Mouse (Mus musculus): Measurements from ENCODE around the gene Adamts8. TPM values are rescaled to one million over a fixed set of nuclear protein-coding genes. Genes with fewer than 3 reads are reported as not detected.

The Adamts8 gene
- polyA plus RNA-seq, 1 experiment, result 0.57 TPM

GRCm38 (mm10) chr9:31010749-31011148 is 68.4 kb downstream of the Adamts8 start:
- Histone ChIP-seq H3K4me1 (replicated peaks; ENCODE audit: control insufficient read depth, insufficient read depth, low read length) (no peaks in the 10 kb centered on the region), H3K27me3 (ENCODE audit: control insufficient read depth, insufficient read depth, low read length) (no peaks in the 10 kb centered on the region), H3K27ac (ENCODE audit: control insufficient read depth, insufficient read depth, low read length) (no peak overlapping the region), H3K36me3 (ENCODE audit: control insufficient read depth, insufficient read depth, low read length) (no peaks in the 10 kb centered on the region), H3K4me3 (ENCODE audit: control insufficient read depth, insufficient read depth, low read length) (no peak overlapping the region)
- DNase-seq, result no peak
- TF ChIP-seq CTCF (IDR thresholded peaks at IDR 0.05; ENCODE audit: borderline replicate concordance, control insufficient read depth, extremely low read depth, insufficient read depth, low read length, poor library complexity) (no peak), POLR2A (IDR thresholded peaks at IDR 0.05; ENCODE audit: control insufficient read depth, extremely low read depth, insufficient read depth, low read length, poor library complexity) (no peak)
- 93% methylated on average over 3 of the region's 3 CpGs for WGBS

GRCm38 (mm10) chr9:31011533-31011932 is 69.2 kb downstream of the Adamts8 start:
- no peak overlapping the region for H3K27ac ChIP-seq (ENCODE audit: control insufficient read depth, insufficient read depth, low read length)
- H3K4me1 ChIP-seq (replicated peaks; ENCODE audit: control insufficient read depth, insufficient read depth, low read length), result no peaks in the 10 kb centered on the region
- no peak overlapping the region for H3K4me3 ChIP-seq (ENCODE audit: control insufficient read depth, insufficient read depth, low read length)
- DNase-seq, result no peak
- TF ChIP-seq POLR2A (IDR thresholded peaks at IDR 0.05; ENCODE audit: control insufficient read depth, extremely low read depth, insufficient read depth, low read length, poor library complexity) (no peak), CTCF (IDR thresholded peaks at IDR 0.05; ENCODE audit: borderline replicate concordance, control insufficient read depth, extremely low read depth, insufficient read depth, low read length, poor library complexity) (no peak)
- WGBS, result 39% methylated on average over 1 of the region's 1 CpGs
- no peaks in the 10 kb centered on the region for H3K36me3 ChIP-seq (ENCODE audit: control insufficient read depth, insufficient read depth, low read length)
- H3K27me3 ChIP-seq (ENCODE audit: control insufficient read depth, insufficient read depth, low read length), result no peaks in the 10 kb centered on the region

- Histone ChIP-seq H3K36me3 (ENCODE audit: control insufficient read depth, insufficient read depth, low read length) (no peaks in the 10 kb centered on the region), H3K4me3 (ENCODE audit: control insufficient read depth, insufficient read depth, low read length) (no peak overlapping the region), H3K4me1 (replicated peaks; ENCODE audit: control insufficient read depth, insufficient read depth, low read length) (no peaks in the 10 kb centered on the region), H3K27me3 (ENCODE audit: control insufficient read depth, insufficient read depth, low read length) (no peaks in the 10 kb centered on the region), H3K27ac (ENCODE audit: control insufficient read depth, insufficient read depth, low read length) (no peak overlapping the region)
- 92% methylated on average over 4 of the region's 4 CpGs for WGBS
- DNase-seq, result no peak
- TF ChIP-seq CTCF (IDR thresholded peaks at IDR 0.05; ENCODE audit: borderline replicate concordance, control insufficient read depth, extremely low read depth, insufficient read depth, low read length, poor library complexity), result no peak
- TF ChIP-seq POLR2A (IDR thresholded peaks at IDR 0.05; ENCODE audit: control insufficient read depth, extremely low read depth, insufficient read depth, low read length, poor library complexity), result no peak
Observed at GRCm38 (mm10) chr9:31012674-31013073, 70.3 kb downstream of the Adamts8 start.

GRCm38 (mm10) chr9:31013415-31013814 is 71.1 kb downstream of the Adamts8 start:
- 94% methylated on average over 4 of the region's 4 CpGs for WGBS
- H3K27ac ChIP-seq (ENCODE audit: control insufficient read depth, insufficient read depth, low read length), result no peak overlapping the region
- no peak for DNase-seq
- no peaks in the 10 kb centered on the region for H3K4me1 ChIP-seq (replicated peaks; ENCODE audit: control insufficient read depth, insufficient read depth, low read length)
- H3K27me3 ChIP-seq (ENCODE audit: control insufficient read depth, insufficient read depth, low read length), result no peaks in the 10 kb centered on the region
- no peak overlapping the region for H3K4me3 ChIP-seq (ENCODE audit: control insufficient read depth, insufficient read depth, low read length)
- H3K36me3 ChIP-seq (ENCODE audit: control insufficient read depth, insufficient read depth, low read length), result no peaks in the 10 kb centered on the region
- TF ChIP-seq CTCF (IDR thresholded peaks at IDR 0.05; ENCODE audit: borderline replicate concordance, control insufficient read depth, extremely low read depth, insufficient read depth, low read length, poor library complexity), result no peak
- no peak for TF ChIP-seq POLR2A (IDR thresholded peaks at IDR 0.05; ENCODE audit: control insufficient read depth, extremely low read depth, insufficient read depth, low read length, poor library complexity)

Other genes starting within 250 kb of the Adamts8 start
- 0.88 and 1.5 TPM in 2 replicates for gene Adamts15, start 20.1 kb upstream of the Adamts8 start, polyA plus RNA-seq (2012; rRNA removed)
- gene Zbtb44, start 88.1 kb downstream of the Adamts8 start, polyA plus RNA-seq (2012; rRNA removed), result 10.4 and 14.7 TPM in 2 replicates
- gene St14, start 189.3 kb downstream of the Adamts8 start, polyA plus RNA-seq (2012; rRNA removed), result 13.8 and 15.8 TPM in 2 replicates